Mouse (Mus musculus) forebrain, postnatal 0 days (tissue): ENCODE results near the gene Gm5089. TPM values are rescaled to one million over a fixed set of nuclear protein-coding genes. Genes with fewer than 3 reads are reported as not detected.

ENCODE experiments used
- ATAC-seq: fragments of 200-750 bp; cut with Nextera tagmentation; 2 replicates; pipeline ENCODE4 v1.8.0; 2017; ENCODE audit warnings: mild to moderate bottlenecking, moderate library complexity
- DNase-seq: peaks from one replicate; pipeline ENCODE4 v3.0.0-alpha.2; 2015
- H3K27ac ChIP-seq: fragments of 300-500 bp; sonication (generic); 2 replicates; pipeline ENCODE4 v1.5.1; 2014; ENCODE audit warnings: low read depth, mild to moderate bottlenecking, antibody characterized with exemption, low read length, moderate library complexity, mixed read lengths
- H3K27me3 ChIP-seq: fragments of 300-500 bp; sonication (generic); 2 replicates; pipeline ENCODE4 v1.6.1; 2014; ENCODE audit warnings: mild to moderate bottlenecking, low read length, mixed read lengths; ENCODE audit not compliant: insufficient read depth
- H3K36me3 ChIP-seq: fragments of 300-500 bp; sonication (generic); 2 replicates; pipeline ENCODE4 v1.6.1; 2014; ENCODE audit warnings: mild to moderate bottlenecking, moderate library complexity; ENCODE audit not compliant: insufficient read depth
- H3K4me1 ChIP-seq: fragments of 300-500 bp; sonication (generic); 2 replicates; pipeline ENCODE4 v1.6.1; 2014; ENCODE audit warnings: antibody characterized with exemption; ENCODE audit not compliant: insufficient read depth
- H3K4me2 ChIP-seq: fragments of 300-500 bp; sonication (generic); 2 replicates; pipeline ENCODE4 v1.6.1; 2014; ENCODE audit warnings: low read depth, mild to moderate bottlenecking, moderate library complexity
- H3K4me3 ChIP-seq: fragments of 300-500 bp; sonication (generic); 2 replicates; pipeline ENCODE4 v1.5.1; 2014; ENCODE audit warnings: low read depth, low read length, mixed read lengths
- H3K9ac ChIP-seq: fragments of 300-500 bp; sonication (generic); 2 replicates; pipeline ENCODE4 v1.6.1; 2014; ENCODE audit warnings: mild to moderate bottlenecking
- H3K9me3 ChIP-seq: fragments of 300-500 bp; sonication (generic); 2 replicates; pipeline ENCODE4 v1.6.1; 2016; ENCODE audit warnings: low read length
- CTCF ChIP-seq: sonication (generic); IDR thresholded peaks from 2 replicates; pipeline ENCODE4 v1.5.1; 2016; ENCODE audit warnings: antibody characterized with exemption, control low read depth, low read depth
- WGBS: fragments of 180-500 bp; shearing (Covaris S2); extraction: QIAGEN DNeasy Blood & Tissue Kit; methylation state at CpG from one replicate; pipeline ENCODE4 v1.1.7; 2014; 5-methylcytosine and 5-hydroxymethylcytosine counted together
- polyA plus RNA-seq: library from polyadenylated mRNA; unstranded; fragments of >200 nt; fragmentation: Nextera tagmentation; extraction: Ambion mirVana; gene quantifications from 2 replicates; pipeline ENCODE4 v1.2.1, GENCODE M21; 2015
- total RNA-seq: library from RNA; depleted of rRNA; stranded (reverse); fragments of >200 nt; gene quantifications from 2 replicates; pipeline ENCODE4 v1.2.3, GENCODE M21; 2014

Gm5089 gene
- total and polyA plus RNA-seq, 2 experiments from 2014 or later: 0.12 to 0.33 TPM

- Histone ChIP-seq H3K4me3 (no peak overlapping the region), H3K36me3 (no peaks in the 10 kb centered on the region), H3K4me1 (no peaks in the 10 kb centered on the region), H3K27me3 (peaks cover 55% of the 10 kb centered on the region), H3K4me2 (peak overlapping the region; percentile 30; the same call in 1 of the 2 replicates), H3K9me3 (no peaks in the 10 kb centered on the region), H3K27ac (peak overlapping the region; percentile 57), H3K9ac (no peak overlapping the region)
- ATAC-seq (no peak), DNase-seq (peak; percentile 48)
- WGBS: 30% methylated on average over 5 of the region's 5 CpGs
- TF ChIP-seq CTCF: no peak
Measured at GRCm38 (mm10) chr14:122487366-122487765, 36.5 kb upstream of the Gm5089 start.

GRCm38 (mm10) chr14:122486611-122487010, 35.7 kb upstream of the Gm5089 start:
- Histone ChIP-seq H3K4me1 (no peaks in the 10 kb centered on the region), H3K36me3 (no peaks in the 10 kb centered on the region), H3K4me2 (no peak overlapping the region), H3K4me3 (no peak overlapping the region), H3K9me3 (no peaks in the 10 kb centered on the region), H3K27me3 (peaks cover 61% of the 10 kb centered on the region), H3K27ac (no peak overlapping the region), H3K9ac (no peak overlapping the region)
- ATAC-seq (no peak), DNase-seq (peak; percentile 4)
- WGBS: 39% methylated on average over 1 of the region's 1 CpGs
- no peak for TF ChIP-seq CTCF

GRCm38 (mm10) chr14:122485635-122486181, 34.8 kb upstream of the Gm5089 start:
- Histone ChIP-seq H3K9ac (no peak overlapping the region), H3K9me3 (no peaks in the 10 kb centered on the region), H3K27ac (no peak overlapping the region), H3K4me1 (no peaks in the 10 kb centered on the region), H3K36me3 (no peaks in the 10 kb centered on the region), H3K4me3 (no peak overlapping the region), H3K4me2 (peak overlapping the region; percentile 33), H3K27me3 (peaks cover 61% of the 10 kb centered on the region)
- DNase-seq (peak; percentile 46), ATAC-seq (no peak)
- TF ChIP-seq CTCF: no peak
- 27% methylated on average over 12 of the region's 12 CpGs for WGBS

GRCm38 (mm10) chr14:122484844-122485551, 34.1 kb upstream of the Gm5089 start:
- Histone ChIP-seq H3K9me3 (no peaks in the 10 kb centered on the region), H3K27me3 (peaks cover 66% of the 10 kb centered on the region), H3K4me3 (no peak overlapping the region), H3K27ac (peak overlapping the region; percentile 40; the same call in 1 of the 2 replicates), H3K4me2 (peak overlapping the region; percentile 33), H3K36me3 (no peaks in the 10 kb centered on the region), H3K9ac (no peak overlapping the region), H3K4me1 (no peaks in the 10 kb centered on the region)
- ATAC-seq (peak; percentile 19), DNase-seq (peak; percentile 17)
- 18% methylated on average over 23 of the region's 24 CpGs for WGBS
- TF ChIP-seq CTCF: no peak

GRCm38 (mm10) chr14:122484458-122484843, 33.5 kb upstream of the Gm5089 start:
- Histone ChIP-seq H3K4me2 (peak overlapping the region; percentile 33; the same call in 1 of the 2 replicates), H3K27ac (peak overlapping the region; percentile 40; the same call in 1 of the 2 replicates), H3K27me3 (peaks cover 66% of the 10 kb centered on the region), H3K36me3 (no peaks in the 10 kb centered on the region), H3K9ac (no peak overlapping the region), H3K4me1 (no peaks in the 10 kb centered on the region), H3K9me3 (no peaks in the 10 kb centered on the region), H3K4me3 (no peak overlapping the region)
- 32% methylated on average over 4 of the region's 4 CpGs for WGBS
- no peak for ATAC-seq
- no peak for TF ChIP-seq CTCF
- DNase-seq: no peak

GRCm38 (mm10) chr14:122483556-122484421, 32.9 kb upstream of the Gm5089 start:
- Histone ChIP-seq H3K27me3 (peaks cover 62% of the 10 kb centered on the region), H3K4me1 (no peaks in the 10 kb centered on the region), H3K4me3 (no peak overlapping the region), H3K9me3 (no peaks in the 10 kb centered on the region), H3K4me2 (peak overlapping the region; percentile 19; the same call in 1 of the 2 replicates), H3K36me3 (no peaks in the 10 kb centered on the region), H3K27ac (peak overlapping the region; percentile 15; the same call in 1 of the 2 replicates), H3K9ac (peak overlapping the region; percentile 40; the same call in 1 of the 2 replicates)
- WGBS: 30% methylated on average over 18 of the region's 18 CpGs
- no peak for TF ChIP-seq CTCF
- DNase-seq (peak; percentile 15), ATAC-seq (peak; percentile 8; the same call in 1 of the 2 replicates)
